Mouse (Mus musculus): ENCODE results near the gene Gm10283. TPM values are rescaled to one million over a fixed set of nuclear protein-coding genes. Genes with fewer than 3 reads are reported as not detected.

The Gm10283 gene
- polyA plus RNA-seq, 1 experiment from 2014 or later, result not detected

DNA sequence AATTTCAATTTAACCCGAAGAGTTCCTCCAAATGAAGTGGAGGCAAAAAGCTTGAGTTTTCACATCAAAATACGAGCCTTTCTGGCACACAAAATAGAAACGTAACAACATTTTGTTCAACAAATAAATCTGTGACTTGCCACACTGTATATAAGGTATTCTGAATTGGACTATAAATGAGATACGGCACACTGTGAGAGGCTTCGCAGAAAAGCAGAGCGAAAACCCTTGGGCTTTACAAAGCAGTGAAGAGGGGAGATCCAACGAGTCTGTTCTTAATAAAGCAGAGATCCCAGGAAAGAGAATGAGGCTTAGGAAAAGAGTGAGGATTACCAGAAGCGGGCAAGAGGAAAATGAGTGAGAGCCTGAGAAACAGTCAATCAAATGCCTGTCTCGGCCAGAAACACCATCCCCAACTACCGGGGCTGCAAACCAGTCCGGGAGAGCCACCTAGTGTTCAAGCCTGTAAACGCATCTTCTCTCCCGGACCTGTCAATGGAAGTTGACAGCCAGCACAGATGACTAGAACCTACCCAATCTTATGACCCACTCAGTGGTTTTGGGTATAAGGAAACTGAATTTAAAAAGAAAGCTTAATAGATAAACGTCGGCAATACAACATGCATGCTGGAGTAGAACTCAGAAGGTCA is 36.2 kb downstream of the Gm10283 start:
- WGBS, result 39% methylated on average over 15 of the region's 15 CpGs
- no peak overlapping the region for H3K9ac ChIP-seq (ENCODE audit: low read length)
- ATAC-seq, result peak; percentile 92
- peak; percentile 85 for DNase-seq (ENCODE audit: low spot score)
- no peak overlapping the region for H3K27ac ChIP-seq (ENCODE audit: low read depth, low read length)
- H3K4me2 ChIP-seq (ENCODE audit: low read length), result no peak overlapping the region
- H3K4me1 ChIP-seq (ENCODE audit: control insufficient read depth, insufficient read depth, low read length), result no peaks in the 10 kb centered on the region
- no peak overlapping the region for H3K4me3 ChIP-seq (ENCODE audit: low read depth, low read length)
- H3K36me3 ChIP-seq (ENCODE audit: control insufficient read depth, insufficient read depth, low read length), result no peaks in the 10 kb centered on the region
- no peaks in the 10 kb centered on the region for H3K27me3 ChIP-seq (replicated peaks; ENCODE audit: control insufficient read depth, insufficient read depth, low read length)
- no peaks in the 10 kb centered on the region for H3K9me3 ChIP-seq (replicated peaks; ENCODE audit: control insufficient read depth, low read length)

DNA sequence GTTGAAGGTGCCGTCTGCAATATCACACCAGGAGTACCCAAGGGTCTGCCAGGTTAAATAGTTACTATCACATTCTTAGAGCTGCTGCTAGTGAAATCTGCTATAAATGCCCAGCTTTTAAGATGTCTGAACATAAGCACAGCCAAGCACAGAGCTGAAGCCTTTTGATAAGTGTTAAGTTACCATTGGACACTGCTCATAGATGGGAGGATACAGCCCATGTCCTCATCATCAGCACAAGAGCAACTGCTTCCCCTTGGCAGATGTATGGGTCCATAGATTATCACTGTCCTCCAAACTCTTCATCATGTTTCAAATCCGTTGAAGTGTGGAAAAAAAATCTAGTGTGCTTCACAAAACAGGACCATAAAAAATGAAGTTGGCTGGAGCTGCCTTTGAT is 53.7 kb downstream of the Gm10283 start:
- no peaks in the 10 kb centered on the region for H3K9me3 ChIP-seq (replicated peaks; ENCODE audit: control insufficient read depth, low read length)
- H3K4me1 ChIP-seq (ENCODE audit: control insufficient read depth, insufficient read depth, low read length), result no peaks in the 10 kb centered on the region
- H3K9ac ChIP-seq (ENCODE audit: low read length), result no peak overlapping the region
- H3K36me3 ChIP-seq (ENCODE audit: control insufficient read depth, insufficient read depth, low read length), result no peaks in the 10 kb centered on the region
- no peaks in the 10 kb centered on the region for H3K27me3 ChIP-seq (replicated peaks; ENCODE audit: control insufficient read depth, insufficient read depth, low read length)
- H3K27ac ChIP-seq (ENCODE audit: low read depth, low read length), result no peak overlapping the region
- WGBS, result 79% methylated on average over 2 of the region's 2 CpGs
- no peak overlapping the region for H3K4me3 ChIP-seq (ENCODE audit: low read depth, low read length)
- DNase-seq (ENCODE audit: low spot score) (no peak), ATAC-seq (no peak)
- H3K4me2 ChIP-seq (ENCODE audit: low read length), result no peak overlapping the region

DNA sequence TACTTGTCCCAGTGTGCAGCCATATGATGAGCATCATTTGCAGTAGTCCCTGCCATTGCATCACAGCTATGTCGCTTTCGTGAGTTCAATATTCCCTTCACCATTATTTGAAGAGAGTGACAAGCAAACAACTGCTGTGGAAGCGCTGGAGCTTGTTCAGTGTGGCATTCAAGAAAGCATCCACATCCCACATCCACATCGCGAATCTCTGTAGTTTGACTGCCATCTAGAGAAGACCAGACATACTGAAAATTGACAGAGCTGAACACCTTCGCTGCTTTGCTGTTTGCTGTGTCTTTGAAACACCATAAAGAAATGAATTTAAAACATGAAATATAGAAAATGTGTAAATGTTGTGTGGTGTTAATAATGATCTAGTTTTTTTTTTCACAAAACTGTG is 58.0 kb downstream of the Gm10283 start:
- H3K4me1 ChIP-seq (ENCODE audit: control insufficient read depth, insufficient read depth, low read length), result no peaks in the 10 kb centered on the region
- H3K9ac ChIP-seq (ENCODE audit: low read length), result no peak overlapping the region
- DNase-seq (ENCODE audit: low spot score) (peak; percentile 72), ATAC-seq (peak; percentile 48; the same call in 1 of the 2 replicates)
- no peaks in the 10 kb centered on the region for H3K27me3 ChIP-seq (replicated peaks; ENCODE audit: control insufficient read depth, insufficient read depth, low read length)
- no peak overlapping the region for H3K27ac ChIP-seq (ENCODE audit: low read depth, low read length)
- no peaks in the 10 kb centered on the region for H3K36me3 ChIP-seq (ENCODE audit: control insufficient read depth, insufficient read depth, low read length)
- no peak overlapping the region for H3K4me3 ChIP-seq (ENCODE audit: low read depth, low read length)
- H3K9me3 ChIP-seq (replicated peaks; ENCODE audit: control insufficient read depth, low read length), result no peaks in the 10 kb centered on the region
- 68% methylated on average over 6 of the region's 6 CpGs for WGBS
- no peak overlapping the region for H3K4me2 ChIP-seq (ENCODE audit: low read length)

DNA sequence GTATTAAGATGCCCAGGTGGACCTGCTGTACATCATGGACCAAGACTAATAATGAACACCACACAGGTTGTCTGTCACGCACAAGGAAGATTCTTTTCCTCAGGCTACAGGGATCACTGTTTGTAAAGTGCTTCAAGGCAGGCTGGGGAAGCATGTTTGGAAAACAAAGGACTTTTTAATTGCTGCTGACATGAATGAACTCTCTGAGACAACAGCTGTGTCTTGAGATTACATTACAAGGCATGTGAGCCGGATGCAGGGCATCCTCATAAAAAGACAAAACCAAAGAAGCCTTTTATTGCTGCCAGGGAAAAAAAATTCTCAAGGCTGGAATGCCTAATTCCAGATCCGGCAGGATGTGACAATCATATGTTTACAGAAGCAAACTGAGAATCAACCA is 64.4 kb downstream of the Gm10283 start:
- Histone ChIP-seq H3K27ac (ENCODE audit: low read depth, low read length) (no peak overlapping the region), H3K36me3 (ENCODE audit: control insufficient read depth, insufficient read depth, low read length) (no peaks in the 10 kb centered on the region), H3K9ac (ENCODE audit: low read length) (no peak overlapping the region), H3K27me3 (replicated peaks; ENCODE audit: control insufficient read depth, insufficient read depth, low read length) (no peaks in the 10 kb centered on the region), H3K4me3 (ENCODE audit: low read depth, low read length) (no peak overlapping the region), H3K4me1 (ENCODE audit: control insufficient read depth, insufficient read depth, low read length) (no peaks in the 10 kb centered on the region), H3K9me3 (replicated peaks; ENCODE audit: control insufficient read depth, low read length) (no peaks in the 10 kb centered on the region), H3K4me2 (ENCODE audit: low read length) (no peak overlapping the region)
- no peak for DNase-seq (ENCODE audit: low spot score)
- ATAC-seq, result no peak
- 49% methylated on average over 3 of the region's 3 CpGs for WGBS

DNA sequence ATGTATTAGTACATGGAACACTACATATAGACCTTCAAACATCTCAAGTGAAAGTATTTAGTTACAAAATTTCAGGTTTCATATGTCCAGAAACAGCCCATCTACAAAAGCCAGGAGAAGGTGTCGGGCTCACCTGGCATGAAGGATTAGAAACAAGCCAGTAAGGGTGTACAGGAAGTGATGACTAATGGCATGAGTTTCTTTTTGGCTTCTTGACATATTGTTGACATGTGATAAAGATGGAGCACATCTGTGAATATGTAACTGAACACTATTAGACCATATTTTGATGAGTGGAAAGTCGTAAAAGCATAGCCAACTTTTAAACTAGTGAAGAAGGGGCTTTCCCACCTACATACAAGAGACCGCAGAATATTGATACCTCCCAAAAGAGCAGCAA is 66.1 kb downstream of the Gm10283 start:
- H3K9ac ChIP-seq (ENCODE audit: low read length), result no peak overlapping the region
- no peak overlapping the region for H3K4me3 ChIP-seq (ENCODE audit: low read depth, low read length)
- no peak for ATAC-seq
- H3K4me1 ChIP-seq (ENCODE audit: control insufficient read depth, insufficient read depth, low read length), result no peaks in the 10 kb centered on the region
- DNase-seq (ENCODE audit: low spot score), result no peak
- no peaks in the 10 kb centered on the region for H3K36me3 ChIP-seq (ENCODE audit: control insufficient read depth, insufficient read depth, low read length)
- no peak overlapping the region for H3K4me2 ChIP-seq (ENCODE audit: low read length)
- WGBS, result 92% methylated on average over 3 of the region's 3 CpGs
- H3K9me3 ChIP-seq (replicated peaks; ENCODE audit: control insufficient read depth, low read length), result no peaks in the 10 kb centered on the region
- H3K27ac ChIP-seq (ENCODE audit: low read depth, low read length), result no peak overlapping the region
- no peaks in the 10 kb centered on the region for H3K27me3 ChIP-seq (replicated peaks; ENCODE audit: control insufficient read depth, insufficient read depth, low read length)

DNA sequence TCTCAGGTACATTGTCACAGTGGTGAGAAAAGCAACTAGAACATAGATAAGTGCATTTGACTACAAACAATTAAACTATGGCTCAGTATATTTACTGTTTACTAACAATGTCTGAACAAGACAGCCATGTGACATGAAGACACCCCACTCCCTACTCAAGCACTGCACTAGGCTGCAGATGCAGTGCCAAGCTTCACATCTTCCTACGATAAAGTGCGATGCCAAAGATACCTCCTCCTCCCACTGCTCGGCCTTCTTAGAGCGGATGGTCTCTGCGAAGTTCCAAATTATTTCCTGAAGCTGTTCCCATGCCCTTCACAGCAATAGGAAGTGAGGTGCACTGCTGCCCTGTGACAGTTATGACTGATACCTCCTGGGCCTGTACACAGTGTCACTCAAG is 70.3 kb downstream of the Gm10283 start:
- ATAC-seq (no peak), DNase-seq (ENCODE audit: low spot score) (no peak)
- Histone ChIP-seq H3K4me1 (ENCODE audit: control insufficient read depth, insufficient read depth, low read length) (no peaks in the 10 kb centered on the region), H3K9ac (ENCODE audit: low read length) (no peak overlapping the region), H3K4me3 (ENCODE audit: low read depth, low read length) (no peak overlapping the region), H3K27me3 (replicated peaks; ENCODE audit: control insufficient read depth, insufficient read depth, low read length) (no peaks in the 10 kb centered on the region), H3K9me3 (replicated peaks; ENCODE audit: control insufficient read depth, low read length) (no peaks in the 10 kb centered on the region), H3K27ac (ENCODE audit: low read depth, low read length) (no peak overlapping the region), H3K36me3 (ENCODE audit: control insufficient read depth, insufficient read depth, low read length) (no peaks in the 10 kb centered on the region), H3K4me2 (ENCODE audit: low read length) (no peak overlapping the region)
- 97% methylated on average over 5 of the region's 5 CpGs for WGBS

DNA sequence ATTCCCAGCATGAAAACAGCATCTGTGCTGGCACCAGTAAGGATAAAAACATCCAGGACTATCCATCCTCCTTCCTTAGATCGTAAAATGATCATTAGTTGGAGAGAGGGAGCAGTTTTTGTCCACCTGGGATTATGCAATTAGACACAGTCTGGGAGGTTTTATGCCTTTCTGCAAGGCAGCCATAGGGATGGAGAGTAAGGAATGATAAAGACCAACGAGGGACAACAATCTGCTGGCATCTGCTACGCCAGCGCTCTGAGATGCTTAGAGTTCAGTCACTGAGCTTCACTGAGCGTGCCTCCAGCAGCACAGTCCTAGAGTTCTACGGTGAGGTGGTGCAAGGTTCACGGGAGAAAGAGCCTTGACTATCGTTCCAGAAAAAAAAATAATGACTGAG is 96.6 kb downstream of the Gm10283 start:
- Histone ChIP-seq H3K27me3 (replicated peaks; ENCODE audit: control insufficient read depth, insufficient read depth, low read length) (no peaks in the 10 kb centered on the region), H3K4me3 (ENCODE audit: low read depth, low read length) (no peak overlapping the region), H3K27ac (ENCODE audit: low read depth, low read length) (no peak overlapping the region), H3K36me3 (ENCODE audit: control insufficient read depth, insufficient read depth, low read length) (no peaks in the 10 kb centered on the region), H3K9me3 (replicated peaks; ENCODE audit: control insufficient read depth, low read length) (no peaks in the 10 kb centered on the region), H3K4me2 (ENCODE audit: low read length) (no peak overlapping the region), H3K4me1 (ENCODE audit: control insufficient read depth, insufficient read depth, low read length) (no peaks in the 10 kb centered on the region), H3K9ac (ENCODE audit: low read length) (no peak overlapping the region)
- DNase-seq (ENCODE audit: low spot score) (no peak), ATAC-seq (no peak)
- 88% methylated on average over 8 of the region's 8 CpGs for WGBS

DNA sequence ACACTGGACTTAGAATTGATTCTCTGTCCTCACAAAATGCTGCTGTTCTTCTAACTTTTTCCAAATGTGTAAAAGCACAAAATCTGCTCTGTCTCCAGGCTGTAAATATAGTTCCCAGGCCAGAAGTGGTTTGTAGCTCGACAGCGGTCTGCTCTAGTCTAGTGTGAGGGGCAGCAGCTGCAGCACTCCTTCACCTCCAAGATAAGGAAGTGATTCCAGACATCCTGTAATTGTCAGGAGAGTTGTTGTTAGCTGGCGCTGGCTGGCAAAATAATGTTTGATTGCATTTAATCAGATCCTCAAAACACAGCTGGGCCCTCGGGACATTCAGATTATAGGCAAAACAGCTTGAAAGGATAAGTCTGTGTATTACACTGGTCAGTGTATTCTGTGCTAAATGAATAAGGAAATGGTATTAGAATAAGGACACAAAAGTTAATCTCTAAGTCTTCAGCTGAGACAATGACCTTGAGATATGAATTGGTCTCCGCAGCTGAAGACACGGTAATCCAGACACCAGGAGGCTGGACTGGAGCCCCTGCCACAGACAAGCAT is 97.9 kb downstream of the Gm10283 start:
- DNase-seq (ENCODE audit: low spot score) (no peak), ATAC-seq (no peak)
- WGBS, result 75% methylated on average over 6 of the region's 6 CpGs
- no peaks in the 10 kb centered on the region for H3K9me3 ChIP-seq (replicated peaks; ENCODE audit: control insufficient read depth, low read length)
- H3K36me3 ChIP-seq (ENCODE audit: control insufficient read depth, insufficient read depth, low read length), result no peaks in the 10 kb centered on the region
- no peak overlapping the region for H3K4me2 ChIP-seq (ENCODE audit: low read length)
- no peaks in the 10 kb centered on the region for H3K27me3 ChIP-seq (replicated peaks; ENCODE audit: control insufficient read depth, insufficient read depth, low read length)
- H3K9ac ChIP-seq (ENCODE audit: low read length), result no peak overlapping the region
- no peaks in the 10 kb centered on the region for H3K4me1 ChIP-seq (ENCODE audit: control insufficient read depth, insufficient read depth, low read length)
- H3K27ac ChIP-seq (ENCODE audit: low read depth, low read length), result no peak overlapping the region
- H3K4me3 ChIP-seq (ENCODE audit: low read depth, low read length), result no peak overlapping the region

DNA sequence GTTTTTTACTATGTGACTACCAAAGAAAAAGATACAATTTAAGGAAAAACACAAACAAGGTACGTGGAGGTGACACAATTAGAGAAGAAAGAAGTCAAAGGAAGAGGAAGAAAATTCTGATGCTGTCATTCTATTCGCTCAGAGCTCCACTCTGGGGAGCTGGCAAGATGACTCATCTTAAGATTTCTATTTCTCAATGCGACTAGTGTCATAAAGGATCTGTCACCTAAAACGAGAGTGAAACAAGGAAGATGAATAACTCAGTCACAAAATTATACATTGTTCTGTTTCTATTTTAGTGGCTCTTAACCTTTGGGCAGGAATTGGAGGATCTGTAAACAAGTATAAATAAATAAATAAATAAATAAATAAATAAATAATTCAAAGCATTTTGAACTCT is 109.3 kb downstream of the Gm10283 start:
- H3K4me2 ChIP-seq (ENCODE audit: low read length), result no peak overlapping the region
- WGBS, result 80% methylated on average over 4 of the region's 4 CpGs
- no peak overlapping the region for H3K27ac ChIP-seq (ENCODE audit: low read depth, low read length)
- H3K4me3 ChIP-seq (ENCODE audit: low read depth, low read length), result no peak overlapping the region
- H3K27me3 ChIP-seq (replicated peaks; ENCODE audit: control insufficient read depth, insufficient read depth, low read length), result no peaks in the 10 kb centered on the region
- H3K36me3 ChIP-seq (ENCODE audit: control insufficient read depth, insufficient read depth, low read length), result no peaks in the 10 kb centered on the region
- DNase-seq (ENCODE audit: low spot score), result no peak
- no peak overlapping the region for H3K9ac ChIP-seq (ENCODE audit: low read length)
- no peak for ATAC-seq
- H3K4me1 ChIP-seq (ENCODE audit: control insufficient read depth, insufficient read depth, low read length), result no peaks in the 10 kb centered on the region
- H3K9me3 ChIP-seq (replicated peaks; ENCODE audit: control insufficient read depth, low read length), result no peaks in the 10 kb centered on the region

Measured in forebrain, embryonic 14.5 days (tissue).